Mouse (Mus musculus): ENCODE measurements around the gene Mybpc2. TPM values are rescaled to one million over a fixed set of nuclear protein-coding genes. Genes with fewer than 3 reads are reported as not detected.

Mybpc2 gene
- polyA plus RNA-seq, 1 experiment from 2014 or later: 0.13 TPM

- Histone ChIP-seq H3K4me1 (replicated peaks; ENCODE audit: control insufficient read depth, insufficient read depth, low read length) (peaks cover 3% of the 10 kb centered on the region; the same call in 1 of the 2 replicates), H3K9ac (ENCODE audit: low read depth, low read length) (no peak overlapping the region), H3K27ac (ENCODE audit: low read depth, low read length) (no peak overlapping the region), H3K4me2 (replicated peaks; ENCODE audit: low read depth) (no peak overlapping the region), H3K36me3 (ENCODE audit: control insufficient read depth, insufficient read depth) (peaks cover 5% of the 10 kb centered on the region; the same call in 1 of the 2 replicates), H3K4me3 (ENCODE audit: low read depth, low read length) (no peak overlapping the region), H3K9me3 (ENCODE audit: control insufficient read depth) (no peaks in the 10 kb centered on the region), H3K27me3 (replicated peaks; ENCODE audit: control insufficient read depth, insufficient read depth, low read length) (no peaks in the 10 kb centered on the region)
- WGBS: 35% methylated on average over 5 of the region's 5 CpGs
- ATAC-seq: no peak
- TF ChIP-seq CTCF (IDR thresholded peaks at IDR 0.05; ENCODE audit: low read depth): no peak
Measured at GRCm38 (mm10) chr7:44531207-44531606, 6.8 kb upstream of the Mybpc2 start.

- ATAC-seq: no peak
- Histone ChIP-seq H3K4me1 (replicated peaks; ENCODE audit: control insufficient read depth, insufficient read depth, low read length) (peaks cover 3% of the 10 kb centered on the region; the same call in 1 of the 2 replicates), H3K27ac (ENCODE audit: low read depth, low read length) (no peak overlapping the region), H3K27me3 (replicated peaks; ENCODE audit: control insufficient read depth, insufficient read depth, low read length) (no peaks in the 10 kb centered on the region), H3K9ac (ENCODE audit: low read depth, low read length) (no peak overlapping the region), H3K4me2 (replicated peaks; ENCODE audit: low read depth) (no peak overlapping the region), H3K36me3 (ENCODE audit: control insufficient read depth, insufficient read depth) (peaks cover 1% of the 10 kb centered on the region; the same call in 1 of the 2 replicates), H3K4me3 (ENCODE audit: low read depth, low read length) (no peak overlapping the region), H3K9me3 (ENCODE audit: control insufficient read depth) (no peaks in the 10 kb centered on the region)
- TF ChIP-seq CTCF (IDR thresholded peaks at IDR 0.05; ENCODE audit: low read depth): no peak
- WGBS: 79% methylated on average over 3 of the region's 3 CpGs
Measured at GRCm38 (mm10) chr7:44530507-44530906, 6.1 kb upstream of the Mybpc2 start.

GRCm38 (mm10) chr7:44529518-44529917, 5.1 kb upstream of the Mybpc2 start:
- no peak for TF ChIP-seq CTCF (IDR thresholded peaks at IDR 0.05; ENCODE audit: low read depth)
- Histone ChIP-seq H3K27me3 (replicated peaks; ENCODE audit: control insufficient read depth, insufficient read depth, low read length) (peaks cover 4% of the 10 kb centered on the region; the same call in 1 of the 2 replicates), H3K9me3 (ENCODE audit: control insufficient read depth) (no peaks in the 10 kb centered on the region), H3K9ac (ENCODE audit: low read depth, low read length) (no peak overlapping the region), H3K4me2 (replicated peaks; ENCODE audit: low read depth) (no peak overlapping the region), H3K36me3 (ENCODE audit: control insufficient read depth, insufficient read depth) (no peaks in the 10 kb centered on the region), H3K4me3 (ENCODE audit: low read depth, low read length) (no peak overlapping the region), H3K4me1 (replicated peaks; ENCODE audit: control insufficient read depth, insufficient read depth, low read length) (peaks cover 3% of the 10 kb centered on the region; the same call in 1 of the 2 replicates), H3K27ac (ENCODE audit: low read depth, low read length) (no peak overlapping the region)
- 72% methylated on average over 5 of the region's 5 CpGs for WGBS
- no peak for ATAC-seq

GRCm38 (mm10) chr7:44527483-44528398, 3.3 kb upstream of the Mybpc2 start:
- peak overlapping the region; percentile 38 for H3K4me3 ChIP-seq (ENCODE audit: low read depth, low read length)
- peak overlapping the region; percentile 89 for H3K4me2 ChIP-seq (replicated peaks; ENCODE audit: low read depth)
- H3K27me3 ChIP-seq (replicated peaks; ENCODE audit: control insufficient read depth, insufficient read depth, low read length): peaks cover 8% of the 10 kb centered on the region
- peak overlapping the region; percentile 35; the same call in 1 of the 2 replicates for H3K27ac ChIP-seq (ENCODE audit: low read depth, low read length)
- H3K36me3 ChIP-seq (ENCODE audit: control insufficient read depth, insufficient read depth): no peaks in the 10 kb centered on the region
- H3K9me3 ChIP-seq (ENCODE audit: control insufficient read depth): no peaks in the 10 kb centered on the region
- H3K4me1 ChIP-seq (replicated peaks; ENCODE audit: control insufficient read depth, insufficient read depth, low read length): peaks cover 3% of the 10 kb centered on the region; the same call in 1 of the 2 replicates
- peak; percentile 58 for ATAC-seq
- H3K9ac ChIP-seq (ENCODE audit: low read depth, low read length): peak overlapping the region; percentile 54
- TF ChIP-seq CTCF (IDR thresholded peaks at IDR 0.05; ENCODE audit: low read depth): peak; percentile 87
- 4% methylated on average over 40 of the region's 40 CpGs for WGBS

DNA sequence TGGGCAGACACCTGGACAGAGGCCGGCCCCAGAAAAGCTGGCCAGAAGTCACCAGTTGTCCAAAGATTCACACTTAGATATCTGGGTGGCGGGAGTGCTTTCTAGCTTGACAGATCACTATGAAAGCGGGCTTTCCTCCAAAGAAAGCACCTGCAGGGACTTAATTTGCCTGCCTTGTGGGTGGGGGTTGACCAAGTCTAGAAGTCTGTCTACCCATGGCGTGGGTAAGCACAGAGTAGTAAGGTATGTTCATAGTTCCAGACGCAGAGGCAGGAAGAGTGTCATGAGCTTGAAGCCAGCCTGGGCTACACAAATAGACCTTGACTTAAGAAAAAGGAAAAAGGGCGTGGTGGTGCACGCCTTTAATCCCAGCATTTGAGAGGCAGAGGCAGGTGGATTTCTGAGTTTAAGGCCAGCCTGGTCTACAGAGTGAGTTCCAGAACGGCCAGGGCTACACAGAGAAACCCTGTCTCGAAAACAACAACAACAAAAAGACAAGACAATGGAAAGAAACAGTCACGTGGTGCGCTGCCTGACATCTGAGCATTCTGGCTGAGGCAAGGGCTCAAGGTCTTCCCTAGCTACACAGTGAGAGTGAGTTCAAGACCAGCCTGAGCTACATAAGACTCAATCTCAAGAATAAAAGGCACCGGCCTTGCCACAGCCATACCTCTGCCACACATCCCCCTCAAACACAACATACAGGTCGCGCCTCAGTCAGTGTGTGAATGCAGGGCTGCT, 2.1 kb upstream of the Mybpc2 start:
- Histone ChIP-seq H3K9ac (ENCODE audit: low read depth, low read length) (no peak overlapping the region), H3K27ac (ENCODE audit: low read depth, low read length) (no peak overlapping the region), H3K9me3 (ENCODE audit: control insufficient read depth) (no peaks in the 10 kb centered on the region), H3K4me3 (ENCODE audit: low read depth, low read length) (no peak overlapping the region), H3K36me3 (ENCODE audit: control insufficient read depth, insufficient read depth) (no peaks in the 10 kb centered on the region), H3K4me2 (replicated peaks; ENCODE audit: low read depth) (no peak overlapping the region), H3K27me3 (replicated peaks; ENCODE audit: control insufficient read depth, insufficient read depth, low read length) (peaks cover 14% of the 10 kb centered on the region), H3K4me1 (replicated peaks; ENCODE audit: control insufficient read depth, insufficient read depth, low read length) (peaks cover 3% of the 10 kb centered on the region; the same call in 1 of the 2 replicates)
- 90% methylated on average over 14 of the region's 14 CpGs for WGBS
- TF ChIP-seq CTCF (IDR thresholded peaks at IDR 0.05; ENCODE audit: low read depth): no peak
- no peak for ATAC-seq

Measured in intestine, postnatal 0 days (tissue).